Mouse (Mus musculus) hindbrain, embryonic 11.5 days (tissue): Measurements from ENCODE around the gene Slc35f3. TPM values are rescaled to one million over a fixed set of nuclear protein-coding genes. Genes with fewer than 3 reads are reported as not detected.
A peak's percentile ranks its signal among the peaks of the same experiment; 100 is the strongest.

Experiments used
- ATAC-seq: fragments of 200-750 bp; cut with Nextera tagmentation; 2 replicates; pipeline ENCODE4 v1.8.0; 2017; ENCODE audit warnings: mild to moderate bottlenecking, moderate TSS enrichment, moderate library complexity; ENCODE audit not compliant: low FRiP score
- DNase-seq: peaks from one replicate; pipeline ENCODE4 v3.0.0-alpha.2; 2015; ENCODE audit warnings: low spot score
- H3K27ac ChIP-seq: fragments of 300-500 bp; sonication (generic); 2 replicates; pipeline ENCODE4 v1.5.1; 2014; ENCODE audit warnings: mild to moderate bottlenecking, low read depth, low read length
- H3K27me3 ChIP-seq: fragments of 300-500 bp; sonication (generic); 2 replicates; pipeline ENCODE4 v1.6.1; 2014; ENCODE audit warnings: mild to moderate bottlenecking, low read length, moderate library complexity, mixed read lengths; ENCODE audit not compliant: control insufficient read depth, insufficient read depth
- H3K36me3 ChIP-seq: fragments of 300-500 bp; sonication (generic); 2 replicates; pipeline ENCODE4 v1.6.1; 2014; ENCODE audit warnings: mild to moderate bottlenecking, low read length, moderate library complexity, mixed read lengths; ENCODE audit not compliant: control insufficient read depth, insufficient read depth
- H3K4me1 ChIP-seq: fragments of 300-500 bp; sonication (generic); replicated peaks from 2 replicates; pipeline ENCODE4 v1.6.1; 2014; ENCODE audit warnings: low read length, mixed read lengths; ENCODE audit not compliant: control insufficient read depth, insufficient read depth
- H3K4me2 ChIP-seq: fragments of 300-500 bp; sonication (generic); replicated peaks from 2 replicates; pipeline ENCODE4 v1.6.1; 2014; ENCODE audit warnings: mild to moderate bottlenecking, low read depth, low read length
- H3K4me3 ChIP-seq: fragments of 300-500 bp; sonication (generic); 2 replicates; pipeline ENCODE4 v1.5.1; 2014; ENCODE audit warnings: low read depth, low read length
- H3K9ac ChIP-seq: fragments of 300-500 bp; sonication (generic); 2 replicates; pipeline ENCODE4 v1.6.1; 2014; ENCODE audit warnings: low read depth, low read length
- H3K9me3 ChIP-seq: fragments of 300-500 bp; sonication (generic); 2 replicates; pipeline ENCODE4 v1.6.1; 2016; ENCODE audit warnings: low read length; ENCODE audit not compliant: control insufficient read depth
- WGBS: fragments of 180-500 bp; shearing (Covaris S2); extraction: QIAGEN DNeasy Blood & Tissue Kit; methylation state at CpG from one replicate; pipeline ENCODE4 v1.1.7; 2014; 5-methylcytosine and 5-hydroxymethylcytosine counted together
- polyA plus RNA-seq: library from polyadenylated mRNA; unstranded; fragments of >200 nt; fragmentation: Nextera tagmentation; extraction: Ambion mirVana; gene quantifications from 2 replicates; pipeline ENCODE4 v1.2.1, GENCODE M21; 2014

Slc35f3 gene
- 0.08 and 0.22 TPM in 2 replicates for polyA plus RNA-seq

DNA sequence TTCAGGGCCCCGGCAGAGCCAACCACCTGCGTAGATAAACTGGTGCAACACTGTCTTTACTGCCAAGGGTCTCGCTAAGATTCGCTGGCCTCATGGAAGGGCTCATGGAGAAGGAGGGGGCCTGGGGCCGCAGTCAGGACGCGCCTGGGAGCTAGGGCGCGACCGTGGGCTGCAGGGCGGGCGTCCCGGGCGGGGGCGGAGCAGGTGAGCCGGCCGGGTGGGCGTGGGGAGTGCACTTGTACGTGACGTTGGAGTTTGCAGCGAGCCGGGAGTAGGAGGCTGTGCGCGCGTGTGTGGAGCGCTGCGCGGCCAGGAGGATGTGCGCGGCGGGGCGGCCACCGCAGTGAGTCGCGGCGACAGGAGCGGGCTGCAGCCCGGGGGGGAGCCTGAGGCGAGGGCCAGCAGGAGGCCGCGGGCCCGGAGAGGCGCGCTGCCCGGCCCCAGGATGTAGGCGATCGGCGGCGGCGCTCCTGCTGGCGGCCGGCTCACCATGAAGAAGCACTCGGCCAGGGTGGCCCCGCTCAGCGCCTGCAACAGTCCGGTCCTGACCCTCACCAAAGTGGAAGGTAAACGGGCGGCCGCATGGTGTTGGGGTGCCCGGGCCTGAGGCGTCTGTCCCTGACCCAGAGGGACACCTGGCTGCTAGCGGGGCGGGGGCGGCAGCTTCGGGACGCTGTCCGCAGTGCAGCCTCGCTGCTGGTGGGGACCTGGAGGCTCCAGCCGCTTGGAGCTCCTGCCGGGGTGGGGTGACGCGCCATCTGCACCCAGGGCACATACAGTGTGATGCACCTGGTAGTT is at the start of gene Slc35f3:
TSS of gene Slc35f3 (plus strand) at position 263 of the 798 bp plus-strand sequence.
- peaks cover 22% of the 10 kb centered on the region for H3K27me3 ChIP-seq
- H3K27ac ChIP-seq: no peak within 1 kb of the TSS
- H3K4me2 ChIP-seq: peak within 1 kb of the TSS; percentile 96
- DNase-seq (peak; percentile 62), ATAC-seq (peak; percentile 57; the same call in 1 of the 2 replicates)
- H3K9ac ChIP-seq: peak within 1 kb of the TSS; percentile 57
- peak within 1 kb of the TSS; percentile 52 for H3K4me3 ChIP-seq
- no peaks in the 10 kb centered on the region for H3K9me3 ChIP-seq
- H3K36me3 ChIP-seq: no peaks in the 10 kb centered on the region
- WGBS: under 1% methylated on average over 59 of the region's 72 CpGs
- no peaks in the 10 kb centered on the region for H3K4me1 ChIP-seq

DNA sequence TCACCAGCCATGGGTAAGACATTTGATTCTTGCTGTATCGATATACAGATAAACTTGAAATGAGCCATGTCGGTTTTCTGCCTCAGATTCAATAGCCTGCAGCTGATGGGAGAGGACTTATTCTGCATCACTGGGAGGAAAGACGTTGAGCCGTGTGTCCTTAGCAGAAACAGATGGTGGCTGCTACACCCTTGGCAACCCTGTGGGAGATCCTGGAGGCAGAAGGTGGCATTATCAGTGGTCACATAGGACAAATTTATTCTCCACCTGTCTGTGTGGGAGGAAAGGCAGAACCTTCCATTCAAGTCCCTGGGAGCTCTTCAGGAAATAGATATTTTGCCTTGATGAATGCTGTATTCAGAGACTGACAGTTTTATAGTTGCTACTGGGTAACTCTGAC is 47.9 kb upstream of the Slc35f3 start:
- WGBS: 87% methylated on average over 4 of the region's 4 CpGs
- Histone ChIP-seq H3K27me3 (peaks cover 8% of the 10 kb centered on the region), H3K9ac (no peak overlapping the region), H3K4me3 (no peak overlapping the region), H3K4me1 (no peaks in the 10 kb centered on the region), H3K4me2 (no peak overlapping the region), H3K9me3 (no peaks in the 10 kb centered on the region), H3K36me3 (no peaks in the 10 kb centered on the region), H3K27ac (no peak overlapping the region)
- ATAC-seq (no peak), DNase-seq (no peak)

DNA sequence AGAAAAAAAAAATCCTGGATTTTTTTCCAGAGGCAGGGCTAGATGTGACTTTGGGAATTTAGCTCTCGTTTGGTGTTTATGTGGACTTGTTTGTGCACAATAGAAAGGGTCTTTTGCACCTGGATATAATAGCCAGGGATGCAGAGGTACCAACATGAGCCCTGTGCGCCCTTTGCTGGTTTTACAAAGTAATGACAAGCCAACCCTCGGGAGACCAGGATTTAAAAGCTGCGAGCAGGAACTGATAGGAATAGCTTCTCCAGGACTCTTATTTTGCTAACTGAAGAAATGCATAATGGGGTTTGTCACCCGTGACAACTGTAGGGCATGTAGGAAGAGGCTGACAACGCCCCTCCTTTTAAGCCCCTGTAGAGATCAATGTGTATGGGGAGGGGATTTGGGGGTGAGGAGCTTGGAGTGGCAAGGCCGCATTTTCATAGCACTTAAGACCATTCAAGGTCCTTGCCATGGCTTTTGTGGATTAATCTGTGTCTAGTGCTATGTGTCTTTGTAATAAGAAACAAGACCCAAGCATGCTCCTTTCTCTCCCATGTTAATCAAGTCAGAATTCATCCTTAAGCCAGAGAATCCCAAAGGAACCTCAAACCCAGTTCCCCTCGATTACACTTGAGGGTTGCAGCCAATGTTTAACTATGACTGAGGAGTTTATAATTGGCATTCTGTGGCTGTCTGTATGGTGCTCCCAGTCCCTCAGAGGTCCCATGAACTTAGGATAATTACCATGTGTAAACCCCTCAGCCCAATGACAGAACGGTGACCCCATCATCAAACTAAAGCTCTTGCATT is 41.6 kb upstream of the Slc35f3 start:
- 37% methylated on average over 9 of the region's 9 CpGs for WGBS
- Histone ChIP-seq H3K4me1 (no peaks in the 10 kb centered on the region), H3K4me2 (no peak overlapping the region), H3K9ac (no peak overlapping the region), H3K9me3 (no peaks in the 10 kb centered on the region), H3K36me3 (no peaks in the 10 kb centered on the region), H3K27ac (no peak overlapping the region), H3K4me3 (no peak overlapping the region), H3K27me3 (peaks cover 8% of the 10 kb centered on the region)
- ATAC-seq (no peak), DNase-seq (peak; percentile 22)

DNA sequence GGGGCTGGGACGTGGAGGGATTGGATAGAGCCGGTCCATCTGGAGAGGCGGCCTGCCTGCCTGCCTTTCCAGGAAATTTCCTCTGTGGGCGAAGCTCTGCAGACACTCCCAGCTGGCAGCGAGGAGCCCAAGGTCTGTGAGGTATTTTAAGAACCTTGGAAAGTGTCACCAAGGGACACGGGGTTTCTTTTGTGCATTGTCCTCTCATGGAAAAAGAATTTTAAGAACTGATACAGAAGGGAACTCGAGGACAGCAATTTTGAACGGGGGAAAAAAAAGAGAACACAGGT is 41.0 kb upstream of the Slc35f3 start:
- Histone ChIP-seq H3K9me3 (no peaks in the 10 kb centered on the region), H3K27me3 (peaks cover 8% of the 10 kb centered on the region), H3K27ac (no peak overlapping the region), H3K4me3 (no peak overlapping the region), H3K4me2 (no peak overlapping the region), H3K9ac (no peak overlapping the region), H3K4me1 (no peaks in the 10 kb centered on the region), H3K36me3 (no peaks in the 10 kb centered on the region)
- DNase-seq (no peak), ATAC-seq (no peak)
- WGBS: 55% methylated on average over 8 of the region's 8 CpGs

DNA sequence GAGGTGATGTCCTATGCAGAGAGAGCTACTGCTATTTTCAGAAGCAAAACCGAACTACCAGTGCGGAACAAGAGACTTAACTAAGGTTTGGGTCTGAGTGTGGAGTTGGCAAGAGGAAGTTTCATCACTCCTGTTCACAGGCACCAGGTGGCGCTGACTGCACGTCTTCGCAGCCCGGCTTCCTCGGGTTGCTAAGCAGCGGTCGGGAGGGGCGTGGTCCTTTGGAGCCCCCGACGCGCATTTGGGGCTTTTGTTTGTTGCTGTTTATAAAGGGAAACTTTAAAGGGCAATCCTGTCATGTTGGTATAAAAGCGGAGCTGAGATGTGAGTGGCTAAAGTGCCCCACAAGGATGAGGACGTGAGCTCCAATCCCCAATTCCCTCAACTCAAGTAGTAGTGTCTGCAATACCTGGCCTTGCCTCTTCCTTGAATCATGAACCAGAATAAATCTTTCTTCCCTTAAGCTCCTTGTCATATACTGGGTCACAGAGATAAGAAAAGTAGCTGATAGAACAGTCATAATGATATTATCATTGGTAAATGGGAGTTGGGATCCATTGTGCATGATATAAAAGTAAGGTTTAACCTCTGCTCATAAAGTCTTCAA is 40.1 kb upstream of the Slc35f3 start:
- H3K36me3 ChIP-seq: no peaks in the 10 kb centered on the region
- 0 out of 2 replicates have a peak overlapping the region, but pooled peaks have one; percentile 2 for H3K4me2 ChIP-seq
- no peaks in the 10 kb centered on the region for H3K9me3 ChIP-seq
- WGBS: 3% methylated on average over 15 of the region's 15 CpGs
- peaks cover 8% of the 10 kb centered on the region for H3K27me3 ChIP-seq
- H3K4me3 ChIP-seq: no peak overlapping the region
- DNase-seq (peak; percentile 83), ATAC-seq (peak; percentile 47; the same call in 1 of the 2 replicates)
- no peak overlapping the region for H3K27ac ChIP-seq
- no peaks in the 10 kb centered on the region for H3K4me1 ChIP-seq
- H3K9ac ChIP-seq: no peak overlapping the region

DNA sequence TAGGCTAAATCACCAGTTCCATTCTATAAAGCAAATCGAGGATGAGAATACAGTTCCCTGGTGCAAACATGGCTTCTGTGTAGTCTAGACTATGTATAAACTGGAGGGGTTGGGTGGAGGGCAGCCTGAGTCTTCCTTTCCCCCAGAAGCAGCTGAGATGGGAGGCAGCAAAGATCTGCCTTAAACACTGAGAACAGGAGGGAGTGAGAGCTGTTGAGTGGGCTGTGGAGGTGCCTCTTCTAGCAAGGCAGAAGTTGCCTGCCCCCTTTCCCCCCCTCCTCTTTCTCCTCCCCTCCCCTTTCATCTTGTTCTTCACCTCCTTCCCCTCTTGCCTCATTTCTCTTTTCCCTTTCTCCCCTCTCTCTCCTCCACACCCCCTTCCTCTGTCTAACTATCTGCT is 33.2 kb upstream of the Slc35f3 start:
- WGBS: 67% methylated on average over 1 of the region's 1 CpGs
- H3K9ac ChIP-seq: no peak overlapping the region
- H3K9me3 ChIP-seq: no peaks in the 10 kb centered on the region
- H3K36me3 ChIP-seq: no peaks in the 10 kb centered on the region
- no peaks in the 10 kb centered on the region for H3K4me1 ChIP-seq
- H3K27me3 ChIP-seq: no peaks in the 10 kb centered on the region
- H3K27ac ChIP-seq: no peak overlapping the region
- no peak for ATAC-seq
- H3K4me2 ChIP-seq: no peak overlapping the region
- no peak overlapping the region for H3K4me3 ChIP-seq
- no peak for DNase-seq

DNA sequence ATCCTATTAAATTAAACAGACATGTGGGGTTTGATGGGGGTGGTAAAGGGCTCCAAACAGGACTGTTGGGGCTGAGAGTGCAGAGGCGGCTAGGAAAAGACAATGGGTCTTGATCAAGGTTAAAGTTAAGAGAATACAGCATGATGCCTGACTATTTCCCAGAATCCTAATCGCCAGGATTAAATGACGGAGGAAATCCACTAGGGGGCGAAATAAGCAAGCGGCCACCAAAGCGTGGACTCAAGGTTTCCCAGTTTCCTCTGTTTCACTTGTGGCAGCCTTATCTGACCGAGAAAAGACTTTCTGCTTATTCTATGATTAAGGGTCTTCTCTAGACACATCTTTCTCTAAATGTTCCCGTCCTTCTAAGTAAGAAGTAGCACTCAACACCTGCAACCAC is 31.2 kb upstream of the Slc35f3 start:
- Histone ChIP-seq H3K27me3 (no peaks in the 10 kb centered on the region), H3K27ac (no peak overlapping the region), H3K4me1 (no peaks in the 10 kb centered on the region), H3K4me3 (no peak overlapping the region), H3K9me3 (no peaks in the 10 kb centered on the region), H3K9ac (no peak overlapping the region), H3K4me2 (no peak overlapping the region), H3K36me3 (no peaks in the 10 kb centered on the region)
- DNase-seq (peak; percentile 44), ATAC-seq (no peak)
- WGBS: 33% methylated on average over 8 of the region's 8 CpGs

DNA sequence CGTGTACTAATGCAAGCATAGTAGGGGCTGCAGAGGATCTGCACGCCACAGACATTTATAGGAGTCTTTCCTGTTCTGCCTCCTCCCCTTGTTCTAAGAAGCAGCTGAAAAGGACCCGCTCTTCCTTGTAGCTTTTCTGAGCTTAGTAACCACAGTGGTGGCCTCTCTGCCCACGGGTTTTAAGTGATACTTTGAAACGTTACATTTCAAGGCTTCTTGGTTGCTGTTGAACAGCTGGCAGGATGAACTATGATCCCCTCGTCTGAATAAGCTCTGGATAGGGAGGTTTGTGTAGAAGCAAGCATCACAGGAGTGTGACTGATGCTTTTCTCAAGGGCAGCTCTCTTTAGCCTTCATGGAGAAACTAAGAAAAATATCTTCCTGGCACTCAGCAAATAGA is 28.6 kb upstream of the Slc35f3 start:
- H3K9ac ChIP-seq: no peak overlapping the region
- DNase-seq: no peak
- no peak overlapping the region for H3K27ac ChIP-seq
- no peak overlapping the region for H3K4me2 ChIP-seq
- H3K4me3 ChIP-seq: no peak overlapping the region
- no peak for ATAC-seq
- no peaks in the 10 kb centered on the region for H3K9me3 ChIP-seq
- H3K36me3 ChIP-seq: no peaks in the 10 kb centered on the region
- whole genome bisulfite sequencing: 66% methylated on average over 6 of the region's 6 CpGs
- no peaks in the 10 kb centered on the region for H3K4me1 ChIP-seq
- no peaks in the 10 kb centered on the region for H3K27me3 ChIP-seq
